Mouse (Mus musculus): Measurements from ENCODE around the gene Adgrg1. TPM values are rescaled to one million over a fixed set of nuclear protein-coding genes. Genes with fewer than 3 reads are reported as not detected.

Gene Adgrg1
- polyA plus RNA-seq, 1 experiment from 2014 or later: 51.1 TPM

DNA sequence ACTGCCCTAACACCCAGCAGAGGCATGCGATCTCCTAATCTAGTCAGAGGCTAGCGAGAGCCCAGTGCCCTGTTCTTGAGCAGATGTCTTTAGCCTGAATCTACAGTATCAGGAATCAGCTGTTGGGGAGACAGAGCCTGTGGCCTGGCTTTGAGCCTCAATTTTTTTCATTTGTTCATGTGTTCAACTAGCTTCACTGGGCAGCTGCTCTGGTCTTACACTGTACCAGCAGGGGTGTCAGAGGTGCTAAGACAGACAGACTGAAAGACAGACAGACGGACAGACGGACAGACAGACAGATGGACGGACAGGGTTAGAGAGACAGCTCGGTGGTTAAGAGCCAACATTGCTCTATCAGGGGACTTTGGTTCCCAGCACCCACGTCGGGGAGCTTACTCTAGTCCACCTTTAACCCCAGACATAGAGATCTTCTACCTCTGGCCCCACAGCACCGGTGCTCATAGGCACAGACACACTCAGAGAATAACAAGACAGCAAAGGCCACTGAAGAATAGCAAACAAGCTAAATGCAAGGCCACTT is 17.0 kb downstream of the Adgrg1 start:
- Histone ChIP-seq H3K36me3 (ENCODE audit: control insufficient read depth, insufficient read depth, low read length) (no peaks in the 10 kb centered on the region), H3K9ac (ENCODE audit: low read length) (no peak overlapping the region), H3K4me2 (ENCODE audit: low read depth, low read length) (no peak overlapping the region), H3K27ac (ENCODE audit: low read length) (0 out of 2 replicates have a peak overlapping the region, but pooled peaks have one; percentile 35), H3K4me3 (replicated peaks; ENCODE audit: low read length) (no peak overlapping the region), H3K9me3 (replicated peaks; ENCODE audit: control insufficient read depth, low read length) (no peaks in the 10 kb centered on the region), H3K27me3 (ENCODE audit: control insufficient read depth, insufficient read depth, low read length) (no peaks in the 10 kb centered on the region), H3K4me1 (ENCODE audit: control insufficient read depth, insufficient read depth, low read length) (peaks cover 51% of the 10 kb centered on the region)
- WGBS: 75% methylated on average over 9 of the region's 9 CpGs
- no peak for ATAC-seq (ENCODE audit: insufficient read depth, low FRiP score)

DNA sequence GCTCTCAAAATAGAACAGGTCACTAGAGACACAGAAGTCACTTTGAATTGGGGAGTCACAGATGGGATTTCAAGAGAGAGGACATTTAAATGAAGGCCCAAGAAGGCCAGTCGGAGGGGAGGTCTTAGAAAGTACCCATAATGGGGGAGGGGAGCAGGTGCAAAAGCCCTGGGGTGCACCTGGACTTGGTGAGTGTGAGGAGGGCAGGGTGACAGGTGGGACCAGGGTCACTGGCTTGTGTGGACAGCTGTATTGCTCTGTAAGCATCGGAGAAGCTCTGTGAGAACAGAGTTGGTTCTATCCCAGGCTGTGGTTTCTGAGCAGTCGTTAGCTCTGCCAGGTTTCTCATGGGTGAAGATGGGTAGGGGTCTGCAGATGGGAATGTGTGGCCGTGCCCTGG is 17.5 kb downstream of the Adgrg1 start:
- Histone ChIP-seq H3K4me3 (replicated peaks; ENCODE audit: low read length) (no peak overlapping the region), H3K27ac (ENCODE audit: low read length) (peak overlapping the region; percentile 5; the same call in 1 of the 2 replicates), H3K27me3 (ENCODE audit: control insufficient read depth, insufficient read depth, low read length) (no peaks in the 10 kb centered on the region), H3K9ac (ENCODE audit: low read length) (no peak overlapping the region), H3K4me2 (ENCODE audit: low read depth, low read length) (no peak overlapping the region), H3K36me3 (ENCODE audit: control insufficient read depth, insufficient read depth, low read length) (no peaks in the 10 kb centered on the region), H3K4me1 (ENCODE audit: control insufficient read depth, insufficient read depth, low read length) (peaks cover 46% of the 10 kb centered on the region), H3K9me3 (replicated peaks; ENCODE audit: control insufficient read depth, low read length) (no peaks in the 10 kb centered on the region)
- no peak for ATAC-seq (ENCODE audit: insufficient read depth, low FRiP score)
- 74% methylated on average over 4 of the region's 4 CpGs for WGBS

DNA sequence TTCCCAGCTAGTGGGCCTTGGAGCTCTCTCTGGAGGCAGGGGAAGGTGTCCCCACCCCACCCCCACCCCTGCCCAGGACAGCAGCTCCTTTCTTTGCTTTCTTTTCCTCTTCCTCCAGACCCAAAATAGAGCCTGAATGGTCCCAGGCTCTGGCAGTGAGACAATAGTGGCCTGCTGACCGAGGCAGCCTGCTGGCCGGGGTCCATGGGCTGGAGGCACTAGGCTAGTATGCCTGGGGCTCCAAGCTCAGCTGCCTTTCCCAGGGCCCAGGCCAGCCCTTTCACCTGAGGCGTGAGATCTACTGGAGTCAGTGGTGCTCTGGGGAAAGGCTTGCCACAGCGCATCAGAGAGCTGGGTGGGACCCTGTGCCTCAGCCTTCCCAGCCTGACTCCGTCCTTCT is 18.0 kb downstream of the Adgrg1 start:
- Histone ChIP-seq H3K27ac (ENCODE audit: low read length) (peak overlapping the region; percentile 5; the same call in 1 of the 2 replicates), H3K4me3 (replicated peaks; ENCODE audit: low read length) (no peak overlapping the region), H3K36me3 (ENCODE audit: control insufficient read depth, insufficient read depth, low read length) (no peaks in the 10 kb centered on the region), H3K9ac (ENCODE audit: low read length) (peak overlapping the region; percentile 24; the same call in 1 of the 2 replicates), H3K9me3 (replicated peaks; ENCODE audit: control insufficient read depth, low read length) (no peaks in the 10 kb centered on the region), H3K4me1 (ENCODE audit: control insufficient read depth, insufficient read depth, low read length) (peaks cover 44% of the 10 kb centered on the region), H3K4me2 (ENCODE audit: low read depth, low read length) (no peak overlapping the region), H3K27me3 (ENCODE audit: control insufficient read depth, insufficient read depth, low read length) (no peaks in the 10 kb centered on the region)
- 66% methylated on average over 5 of the region's 5 CpGs for WGBS
- ATAC-seq (ENCODE audit: insufficient read depth, low FRiP score): peak; percentile 37; the same call in 1 of the 2 replicates

DNA sequence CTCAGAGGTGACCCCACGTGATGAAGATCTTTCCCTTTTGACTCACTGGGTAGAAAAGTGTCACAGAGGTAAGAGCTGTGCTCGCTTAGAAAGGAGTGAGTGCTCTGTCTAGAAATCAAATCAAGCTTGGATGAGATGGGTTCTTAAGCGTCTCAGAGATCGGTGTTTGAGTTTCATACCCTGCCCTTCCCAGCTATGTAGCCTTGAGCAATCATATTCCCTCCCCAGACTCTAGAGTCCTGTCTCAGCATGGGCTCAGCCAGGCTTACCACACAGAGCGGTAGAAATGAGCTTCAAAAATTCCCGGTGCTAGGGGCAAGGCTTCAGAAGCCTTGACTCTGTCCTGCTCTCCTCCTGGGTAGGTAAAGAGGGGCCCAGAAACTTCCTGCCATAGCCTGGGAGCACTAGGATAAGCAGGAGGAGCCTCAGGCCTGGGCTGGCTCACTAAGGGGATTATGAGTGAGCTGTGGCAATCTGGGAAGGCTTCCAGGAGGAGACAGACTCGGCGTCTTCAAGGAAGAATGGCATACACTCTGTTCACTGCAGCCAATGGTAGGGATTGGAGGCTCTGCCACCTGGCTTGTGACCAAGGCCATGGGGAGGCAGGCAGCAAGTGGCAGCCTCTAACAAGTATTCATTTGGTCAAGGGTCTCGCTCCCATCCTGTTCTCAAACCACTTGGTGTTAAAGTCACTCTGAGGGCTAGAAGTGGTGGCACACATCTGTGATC is 18.6 kb downstream of the Adgrg1 start:
- 68% methylated on average over 9 of the region's 9 CpGs for WGBS
- Histone ChIP-seq H3K9me3 (replicated peaks; ENCODE audit: control insufficient read depth, low read length) (no peaks in the 10 kb centered on the region), H3K27me3 (ENCODE audit: control insufficient read depth, insufficient read depth, low read length) (no peaks in the 10 kb centered on the region), H3K4me2 (ENCODE audit: low read depth, low read length) (no peak overlapping the region), H3K27ac (ENCODE audit: low read length) (peak overlapping the region; percentile 5; the same call in 1 of the 2 replicates), H3K4me3 (replicated peaks; ENCODE audit: low read length) (no peak overlapping the region), H3K9ac (ENCODE audit: low read length) (peak overlapping the region; percentile 24), H3K4me1 (ENCODE audit: control insufficient read depth, insufficient read depth, low read length) (peaks cover 46% of the 10 kb centered on the region), H3K36me3 (ENCODE audit: control insufficient read depth, insufficient read depth, low read length) (no peaks in the 10 kb centered on the region)
- ATAC-seq (ENCODE audit: insufficient read depth, low FRiP score): no peak

DNA sequence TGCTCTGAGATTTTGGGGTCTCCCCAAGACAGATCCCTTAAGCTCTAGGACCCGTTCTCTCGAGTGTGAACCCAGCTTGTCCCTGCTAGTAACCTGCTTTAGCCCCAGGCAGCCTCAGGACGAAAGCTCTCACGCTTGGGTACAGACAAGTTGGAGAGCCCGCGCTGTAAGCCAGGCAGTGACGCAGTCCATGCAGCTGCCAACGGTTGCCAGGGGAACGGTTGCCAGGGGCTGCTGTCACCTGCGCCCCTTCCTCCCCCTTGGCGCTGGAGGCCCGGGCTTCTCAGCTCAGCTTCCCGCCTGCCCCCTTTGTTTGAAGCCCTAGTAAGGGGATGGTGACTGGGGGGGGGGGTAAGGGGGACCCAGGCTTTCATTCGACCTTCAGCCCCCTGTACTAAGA is 19.5 kb downstream of the Adgrg1 start:
- Histone ChIP-seq H3K4me1 (ENCODE audit: control insufficient read depth, insufficient read depth, low read length) (peaks cover 49% of the 10 kb centered on the region), H3K4me3 (replicated peaks; ENCODE audit: low read length) (no peak overlapping the region), H3K4me2 (ENCODE audit: low read depth, low read length) (no peak overlapping the region), H3K9ac (ENCODE audit: low read length) (0 out of 2 replicates have a peak overlapping the region, but pooled peaks have one; percentile 22), H3K9me3 (replicated peaks; ENCODE audit: control insufficient read depth, low read length) (no peaks in the 10 kb centered on the region), H3K36me3 (ENCODE audit: control insufficient read depth, insufficient read depth, low read length) (no peaks in the 10 kb centered on the region), H3K27me3 (ENCODE audit: control insufficient read depth, insufficient read depth, low read length) (no peaks in the 10 kb centered on the region), H3K27ac (ENCODE audit: low read length) (no peak overlapping the region)
- WGBS: 11% methylated on average over 14 of the region's 14 CpGs
- no peak for ATAC-seq (ENCODE audit: insufficient read depth, low FRiP score)

DNA sequence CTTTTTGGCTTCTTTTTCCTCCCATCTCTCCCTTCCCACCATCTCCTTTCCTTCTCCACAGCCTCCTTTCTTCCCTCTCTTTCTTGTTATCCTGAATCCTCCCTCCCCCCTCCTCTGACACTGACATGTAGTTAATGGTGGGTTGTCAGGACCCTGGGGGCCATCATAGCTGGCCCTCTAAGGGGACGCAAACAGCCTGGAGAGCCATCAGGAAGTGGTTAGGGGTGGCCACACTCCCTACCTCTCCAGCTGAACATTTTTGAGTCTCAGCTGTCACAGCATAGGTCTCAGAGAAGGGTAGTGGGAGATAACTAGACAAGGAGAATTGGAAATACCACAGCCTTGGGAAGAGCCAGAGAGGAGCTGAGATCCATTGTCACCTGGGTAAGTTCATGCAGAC is 20.0 kb downstream of the Adgrg1 start:
- Histone ChIP-seq H3K4me3 (replicated peaks; ENCODE audit: low read length) (no peak overlapping the region), H3K27me3 (ENCODE audit: control insufficient read depth, insufficient read depth, low read length) (no peaks in the 10 kb centered on the region), H3K9ac (ENCODE audit: low read length) (no peak overlapping the region), H3K27ac (ENCODE audit: low read length) (no peak overlapping the region), H3K4me2 (ENCODE audit: low read depth, low read length) (no peak overlapping the region), H3K9me3 (replicated peaks; ENCODE audit: control insufficient read depth, low read length) (no peaks in the 10 kb centered on the region), H3K4me1 (ENCODE audit: control insufficient read depth, insufficient read depth, low read length) (peaks cover 46% of the 10 kb centered on the region), H3K36me3 (ENCODE audit: control insufficient read depth, insufficient read depth, low read length) (no peaks in the 10 kb centered on the region)
- 40% methylated on average over 1 of the region's 1 CpGs for WGBS
- no peak for ATAC-seq (ENCODE audit: insufficient read depth, low FRiP score)

DNA sequence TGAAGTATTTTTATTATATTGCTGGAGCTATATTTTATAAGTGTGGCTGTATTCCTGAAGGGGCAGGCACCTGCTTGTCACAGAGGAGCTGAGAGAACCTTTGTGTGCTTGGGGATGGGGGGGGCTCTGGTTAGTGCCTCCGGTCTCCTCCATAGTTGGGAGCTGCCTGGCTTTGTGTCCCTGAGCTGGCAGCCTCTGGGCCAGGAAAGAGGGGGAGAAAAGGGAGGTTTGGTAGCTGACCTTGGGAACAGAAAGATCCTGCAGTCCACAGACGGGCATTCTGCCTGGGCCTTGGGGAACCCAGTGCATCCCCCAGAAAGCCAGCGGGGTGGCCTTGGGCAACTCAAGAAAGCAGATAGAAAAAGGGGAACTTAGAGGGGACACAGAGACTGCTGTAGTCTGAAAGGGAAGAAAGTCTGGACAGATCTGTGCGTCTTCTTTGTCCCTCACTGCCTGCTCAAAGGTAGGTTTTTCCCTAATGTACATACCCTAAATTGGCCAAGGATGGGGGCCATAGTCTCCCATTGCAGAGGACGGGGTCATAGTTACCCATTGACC is 20.9 kb downstream of the Adgrg1 start:
- Histone ChIP-seq H3K4me3 (replicated peaks; ENCODE audit: low read length) (no peak overlapping the region), H3K9me3 (replicated peaks; ENCODE audit: control insufficient read depth, low read length) (no peaks in the 10 kb centered on the region), H3K4me1 (ENCODE audit: control insufficient read depth, insufficient read depth, low read length) (peaks cover 46% of the 10 kb centered on the region), H3K27me3 (ENCODE audit: control insufficient read depth, insufficient read depth, low read length) (no peaks in the 10 kb centered on the region), H3K27ac (ENCODE audit: low read length) (no peak overlapping the region), H3K4me2 (ENCODE audit: low read depth, low read length) (no peak overlapping the region), H3K9ac (ENCODE audit: low read length) (no peak overlapping the region), H3K36me3 (ENCODE audit: control insufficient read depth, insufficient read depth, low read length) (no peaks in the 10 kb centered on the region)
- 66% methylated on average over 5 of the region's 5 CpGs for WGBS
- no peak for ATAC-seq (ENCODE audit: insufficient read depth, low FRiP score)

DNA sequence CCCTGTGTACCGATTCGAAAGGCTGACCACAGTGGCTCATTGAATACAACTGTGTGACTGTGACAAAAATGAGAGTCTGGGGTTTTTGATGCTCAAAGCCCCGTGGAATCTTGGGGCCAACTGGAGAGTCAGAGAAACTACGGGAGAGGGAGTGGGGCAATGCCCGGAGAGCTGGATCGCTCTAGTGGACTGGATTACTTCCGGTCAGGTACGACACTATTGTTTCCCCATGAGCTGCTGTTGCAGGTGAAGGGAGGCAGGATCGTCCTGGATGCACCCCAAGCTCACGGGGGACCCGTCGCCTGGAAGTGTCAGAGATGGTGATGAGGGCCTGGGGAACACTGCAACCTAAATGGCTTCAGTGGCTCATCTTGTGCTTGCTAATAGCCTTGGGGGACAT is 21.5 kb downstream of the Adgrg1 start:
- Histone ChIP-seq H3K4me3 (replicated peaks; ENCODE audit: low read length) (no peak overlapping the region), H3K36me3 (ENCODE audit: control insufficient read depth, insufficient read depth, low read length) (no peaks in the 10 kb centered on the region), H3K4me1 (ENCODE audit: control insufficient read depth, insufficient read depth, low read length) (peaks cover 46% of the 10 kb centered on the region), H3K4me2 (ENCODE audit: low read depth, low read length) (no peak overlapping the region), H3K9ac (ENCODE audit: low read length) (no peak overlapping the region), H3K27ac (ENCODE audit: low read length) (no peak overlapping the region), H3K9me3 (replicated peaks; ENCODE audit: control insufficient read depth, low read length) (no peaks in the 10 kb centered on the region), H3K27me3 (ENCODE audit: control insufficient read depth, insufficient read depth, low read length) (no peaks in the 10 kb centered on the region)
- WGBS: 72% methylated on average over 12 of the region's 12 CpGs
- ATAC-seq (ENCODE audit: insufficient read depth, low FRiP score): no peak

Measured in stomach, embryonic 16.5 days (tissue).